Mouse (Mus musculus): Measurements from ENCODE around the gene Samd3.

DNA sequence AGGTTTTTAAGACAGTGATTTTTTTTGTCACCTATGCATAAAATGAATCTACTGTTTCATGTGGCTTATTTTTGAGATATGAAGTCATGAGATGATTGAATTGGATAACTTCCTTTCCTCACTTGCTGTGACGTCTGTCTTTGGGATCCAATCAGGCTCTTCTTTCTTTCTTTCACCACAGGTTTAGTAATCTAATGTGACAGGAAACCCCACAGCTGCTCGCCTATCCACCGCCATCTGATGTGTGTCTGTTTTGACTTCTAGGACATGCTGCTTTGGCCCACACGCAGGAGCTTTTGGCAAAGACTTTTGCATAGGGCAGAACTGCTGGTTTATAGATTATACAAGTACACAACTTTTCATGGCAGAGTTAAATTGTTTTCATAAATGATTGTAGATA is 30.4 kb downstream of the Samd3 start:
- no peak for TF ChIP-seq CTCF (IDR thresholded peaks at IDR 0.05; ENCODE audit: insufficient read depth, low read length)
- no peak for TF ChIP-seq POLR2A (IDR thresholded peaks at IDR 0.05; ENCODE audit: borderline replicate concordance, extremely low read depth, low read depth, low read length)
